Mouse (Mus musculus): Measurements from ENCODE around the gene Rnf212b. TPM values are rescaled to one million over a fixed set of nuclear protein-coding genes. Genes with fewer than 3 reads are reported as not detected.

Rnf212b gene
- polyA plus RNA-seq, 1 experiment = not detected

- WGBS = 41% methylated on average over 5 of the region's 5 CpGs
- TF ChIP-seq CTCF (IDR thresholded peaks at IDR 0.05; ENCODE audit: control insufficient read depth, insufficient read depth, low read length) = no peak
- no peak for TF ChIP-seq POLR2A (IDR thresholded peaks at IDR 0.05; ENCODE audit: borderline replicate concordance, control insufficient read depth, low read depth, low read length)
- H3K4me1 ChIP-seq (ENCODE audit: control insufficient read depth, insufficient read depth, low read length) = peaks cover 2% of the 10 kb centered on the region
- H3K27ac ChIP-seq (ENCODE audit: control insufficient read depth, insufficient read depth, low read depth, low read length, poor library complexity) = no peak overlapping the region
- no peak overlapping the region for H3K4me3 ChIP-seq (replicated peaks; ENCODE audit: control insufficient read depth, low read depth, low read length)
Observed at GRCm38 (mm10) chr14:54788231-54788630, 25.7 kb upstream of the Rnf212b start.

DNA sequence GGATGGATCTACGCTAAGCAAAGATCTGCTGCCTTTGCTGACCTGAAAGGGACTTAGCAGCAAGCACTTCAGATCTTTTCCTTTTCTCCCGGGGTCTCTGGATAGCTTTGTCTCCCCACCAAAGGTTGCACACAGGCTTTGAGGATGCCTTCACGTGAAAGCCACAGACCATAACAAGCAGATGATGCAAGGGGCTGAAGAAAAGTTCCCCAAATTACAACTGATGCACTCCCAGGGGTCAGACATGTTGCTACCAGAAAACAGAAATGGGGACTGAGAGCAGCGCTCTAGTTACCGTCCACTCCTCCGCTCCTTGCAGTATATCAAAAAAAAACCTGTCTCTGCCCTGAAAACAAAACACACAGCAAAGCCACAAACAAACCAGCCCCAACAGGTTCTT, 21.8 kb upstream of the Rnf212b start:
- TF ChIP-seq POLR2A (IDR thresholded peaks at IDR 0.05; ENCODE audit: borderline replicate concordance, control insufficient read depth, low read depth, low read length) = no peak
- no peak for TF ChIP-seq CTCF (IDR thresholded peaks at IDR 0.05; ENCODE audit: control insufficient read depth, insufficient read depth, low read length)

GRCm38 (mm10) chr14:54793351-54793750, 20.6 kb upstream of the Rnf212b start:
- H3K27ac ChIP-seq (ENCODE audit: control insufficient read depth, insufficient read depth, low read depth, low read length, poor library complexity) = no peak overlapping the region
- TF ChIP-seq POLR2A (IDR thresholded peaks at IDR 0.05; ENCODE audit: borderline replicate concordance, control insufficient read depth, low read depth, low read length) (no peak), CTCF (IDR thresholded peaks at IDR 0.05; ENCODE audit: control insufficient read depth, insufficient read depth, low read length) (no peak)
- peaks cover 2% of the 10 kb centered on the region for H3K4me1 ChIP-seq (ENCODE audit: control insufficient read depth, insufficient read depth, low read length)
- H3K4me3 ChIP-seq (replicated peaks; ENCODE audit: control insufficient read depth, low read depth, low read length) = no peak overlapping the region
- WGBS = 57% methylated on average over 1 of the region's 1 CpGs

More for the DNA sequence above, 21.8 kb upstream of the Rnf212b start:
- H3K4me1 ChIP-seq (ENCODE audit: control insufficient read depth, insufficient read depth, low read length) = peaks cover 2% of the 10 kb centered on the region
- WGBS = 42% methylated on average over 6 of the region's 6 CpGs
- H3K4me3 ChIP-seq (replicated peaks; ENCODE audit: control insufficient read depth, low read depth, low read length) = no peak overlapping the region
- no peak overlapping the region for H3K27ac ChIP-seq (ENCODE audit: control insufficient read depth, insufficient read depth, low read depth, low read length, poor library complexity)

DNA sequence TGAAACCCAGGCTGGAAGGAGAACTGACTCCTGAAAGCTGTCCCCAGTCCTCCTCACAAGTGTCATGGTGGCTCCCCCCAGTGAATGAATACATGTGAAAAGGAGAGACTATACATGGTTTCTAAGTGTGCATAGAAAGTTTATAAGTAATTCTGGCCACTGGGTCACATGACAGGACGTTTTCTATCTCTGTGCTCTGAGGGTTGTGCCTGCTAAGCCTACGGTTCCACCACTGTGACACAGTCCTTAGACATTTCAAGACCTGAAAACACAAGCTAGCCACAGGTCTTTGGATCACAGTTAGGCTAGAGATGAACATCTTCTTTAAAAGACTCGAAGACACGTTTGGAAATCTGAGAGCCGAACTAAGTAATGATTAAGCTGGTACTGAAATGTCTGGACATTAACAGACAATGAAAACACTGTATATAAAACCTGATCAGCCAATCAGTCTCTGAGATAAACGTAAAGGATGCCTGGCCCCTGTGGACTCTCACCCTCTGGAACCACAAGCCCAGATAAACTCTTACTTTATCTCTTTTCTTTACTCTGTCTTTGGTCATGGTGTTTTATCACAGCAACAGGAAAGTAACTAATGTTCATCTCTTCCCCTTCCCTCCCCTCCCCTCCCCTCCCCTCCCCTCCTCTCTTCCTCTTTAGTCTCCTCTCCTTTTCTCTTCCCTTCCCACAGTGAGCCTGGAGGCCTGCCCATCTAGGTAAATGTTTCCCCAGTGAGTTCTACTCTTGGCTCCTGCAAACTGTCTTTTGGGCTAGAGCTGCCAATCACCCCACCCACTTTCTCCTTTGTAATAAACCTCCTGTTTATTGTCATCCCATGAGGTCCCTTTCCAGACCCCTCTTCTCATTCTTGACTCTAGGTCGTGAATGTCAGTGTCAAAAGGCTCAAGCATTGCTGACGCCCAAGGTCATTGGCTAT, 19.8 kb upstream of the Rnf212b start:
- no peak overlapping the region for H3K27ac ChIP-seq (ENCODE audit: control insufficient read depth, insufficient read depth, low read depth, low read length, poor library complexity)
- H3K4me1 ChIP-seq (ENCODE audit: control insufficient read depth, insufficient read depth, low read length) = peaks cover 2% of the 10 kb centered on the region
- TF ChIP-seq POLR2A (IDR thresholded peaks at IDR 0.05; ENCODE audit: borderline replicate concordance, control insufficient read depth, low read depth, low read length) = no peak
- no peak for TF ChIP-seq CTCF (IDR thresholded peaks at IDR 0.05; ENCODE audit: control insufficient read depth, insufficient read depth, low read length)
- H3K4me3 ChIP-seq (replicated peaks; ENCODE audit: control insufficient read depth, low read depth, low read length) = no peak overlapping the region
- 70% methylated on average over 8 of the region's 8 CpGs for WGBS

DNA sequence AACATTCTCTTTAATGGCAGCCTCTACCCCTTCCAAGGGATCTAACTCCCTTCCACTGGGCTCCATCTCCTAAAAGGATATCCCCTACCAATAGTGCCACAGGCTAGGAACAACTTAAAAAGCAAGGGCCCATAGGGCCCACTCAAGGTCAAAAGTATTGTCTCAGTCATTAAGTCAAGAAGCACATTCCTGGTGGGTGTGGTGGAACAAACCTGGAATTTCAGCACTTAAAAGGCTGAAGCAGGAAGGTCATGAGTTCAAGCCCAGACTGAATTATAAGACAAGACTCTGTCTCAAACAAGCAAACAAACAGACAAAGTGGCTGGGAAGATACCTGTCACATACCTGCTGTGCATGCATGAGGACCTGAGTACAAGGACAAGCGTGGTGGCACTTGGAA, 18.0 kb upstream of the Rnf212b start:
- TF ChIP-seq CTCF (IDR thresholded peaks at IDR 0.05; ENCODE audit: control insufficient read depth, insufficient read depth, low read length) (no peak), POLR2A (IDR thresholded peaks at IDR 0.05; ENCODE audit: borderline replicate concordance, control insufficient read depth, low read depth, low read length) (no peak)
- Histone ChIP-seq H3K27ac (ENCODE audit: control insufficient read depth, insufficient read depth, low read depth, low read length, poor library complexity) (no peak overlapping the region), H3K4me3 (replicated peaks; ENCODE audit: control insufficient read depth, low read depth, low read length) (no peak overlapping the region), H3K4me1 (ENCODE audit: control insufficient read depth, insufficient read depth, low read length) (peaks cover 2% of the 10 kb centered on the region)
- WGBS = 83% methylated on average over 1 of the region's 1 CpGs

DNA sequence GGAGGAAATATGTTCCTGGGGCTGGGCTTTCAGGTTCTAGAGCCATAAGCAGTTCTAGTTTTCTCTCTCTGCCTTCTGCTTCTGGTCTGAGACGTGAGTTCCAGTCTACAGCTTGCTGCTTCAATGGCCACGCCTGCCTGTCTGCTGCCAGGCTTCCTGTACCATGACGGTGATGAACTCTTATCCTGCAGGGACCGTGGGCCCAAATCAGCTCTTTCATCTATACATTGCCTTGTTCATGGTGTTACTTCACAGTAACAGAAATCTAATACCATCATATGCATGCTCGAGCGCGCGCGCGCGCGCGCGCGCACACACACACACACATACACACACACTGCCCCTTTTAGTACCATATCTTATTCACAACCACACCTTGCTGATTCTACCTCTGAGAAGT, 17.2 kb upstream of the Rnf212b start:
- Histone ChIP-seq H3K27ac (ENCODE audit: control insufficient read depth, insufficient read depth, low read depth, low read length, poor library complexity) (no peak overlapping the region), H3K4me1 (ENCODE audit: control insufficient read depth, insufficient read depth, low read length) (peaks cover 2% of the 10 kb centered on the region), H3K4me3 (replicated peaks; ENCODE audit: control insufficient read depth, low read depth, low read length) (no peak overlapping the region)
- no peak for TF ChIP-seq CTCF (IDR thresholded peaks at IDR 0.05; ENCODE audit: control insufficient read depth, insufficient read depth, low read length)
- TF ChIP-seq POLR2A (IDR thresholded peaks at IDR 0.05; ENCODE audit: borderline replicate concordance, control insufficient read depth, low read depth, low read length) = no peak
- WGBS = 83% methylated on average over 15 of the region's 15 CpGs

DNA sequence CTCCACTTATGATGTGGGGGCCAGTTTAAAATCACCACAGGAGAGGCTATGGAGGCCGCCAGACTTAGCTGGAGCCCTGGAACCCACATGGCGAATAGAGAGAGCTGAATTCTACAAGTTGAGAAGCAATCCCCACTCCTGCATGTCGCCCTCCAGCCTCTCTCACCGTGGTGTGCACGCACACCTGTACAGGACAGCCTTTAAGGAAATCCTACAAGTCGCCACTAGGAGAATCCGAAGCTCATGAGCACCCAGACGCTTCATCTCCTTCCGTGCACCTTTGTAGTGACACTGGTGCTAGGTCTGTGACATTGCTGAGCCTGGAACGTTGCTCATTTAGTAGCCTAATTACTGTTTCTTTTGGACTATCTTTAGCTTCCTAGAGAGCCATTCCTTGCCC, 14.3 kb upstream of the Rnf212b start:
- Histone ChIP-seq H3K4me1 (ENCODE audit: control insufficient read depth, insufficient read depth, low read length) (no peaks in the 10 kb centered on the region; the same call in 1 of the 2 replicates), H3K4me3 (replicated peaks; ENCODE audit: control insufficient read depth, low read depth, low read length) (no peak overlapping the region), H3K27ac (ENCODE audit: control insufficient read depth, insufficient read depth, low read depth, low read length, poor library complexity) (no peak overlapping the region)
- 75% methylated on average over 10 of the region's 10 CpGs for WGBS
- no peak for TF ChIP-seq POLR2A (IDR thresholded peaks at IDR 0.05; ENCODE audit: borderline replicate concordance, control insufficient read depth, low read depth, low read length)
- TF ChIP-seq CTCF (IDR thresholded peaks at IDR 0.05; ENCODE audit: control insufficient read depth, insufficient read depth, low read length) = no peak

DNA sequence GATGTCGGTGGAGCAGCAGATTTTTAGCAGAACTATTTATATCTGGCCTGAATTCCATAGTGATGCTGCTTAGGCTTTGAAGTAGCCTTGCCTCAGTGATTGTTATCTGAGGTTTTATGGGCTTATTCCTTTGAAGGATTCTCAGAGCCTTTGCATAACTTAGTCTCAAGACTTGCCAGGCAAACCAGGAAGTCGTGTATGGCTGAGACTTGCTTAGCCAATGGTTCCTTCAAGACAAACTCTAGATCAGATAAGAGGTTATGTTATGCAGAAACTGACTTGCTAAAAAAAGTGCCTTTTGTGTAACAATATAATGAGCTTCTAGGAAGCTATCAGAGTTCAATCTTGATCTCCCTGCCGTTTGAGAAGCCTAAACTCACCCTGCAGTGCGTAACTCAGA, 11.5 kb upstream of the Rnf212b start:
- WGBS = 37% methylated on average over 4 of the region's 4 CpGs
- no peak for TF ChIP-seq POLR2A (IDR thresholded peaks at IDR 0.05; ENCODE audit: borderline replicate concordance, control insufficient read depth, low read depth, low read length)
- no peak for TF ChIP-seq CTCF (IDR thresholded peaks at IDR 0.05; ENCODE audit: control insufficient read depth, insufficient read depth, low read length)
- H3K4me3 ChIP-seq (replicated peaks; ENCODE audit: control insufficient read depth, low read depth, low read length) = no peak overlapping the region
- H3K4me1 ChIP-seq (ENCODE audit: control insufficient read depth, insufficient read depth, low read length) = no peaks in the 10 kb centered on the region; the same call in 1 of the 2 replicates
- H3K27ac ChIP-seq (ENCODE audit: control insufficient read depth, insufficient read depth, low read depth, low read length, poor library complexity) = no peak overlapping the region

All from bone marrow, adult 2 months (tissue).